Mouse (Mus musculus) thymus, adult 2 months (tissue): ENCODE results near the gene Prl2b1. TPM values are rescaled to one million over a fixed set of nuclear protein-coding genes. Genes with fewer than 3 reads are reported as not detected.

Experiments used
- DNase-seq: peaks from one replicate; pipeline ENCODE4 v3.0.0; 2021
- H3K27ac ChIP-seq: fragments of 200-500 bp; 2 replicates; pipeline ENCODE4 v1.5.1; 2012; ENCODE audit warnings: low read length, control low read depth; ENCODE audit not compliant: control insufficient read depth, insufficient read depth
- H3K27me3 ChIP-seq: fragments of 200-500 bp; 2 replicates; pipeline ENCODE4 v1.6.1; 2012; ENCODE audit warnings: mild to moderate bottlenecking, low read length, moderate library complexity, mixed read lengths; ENCODE audit not compliant: control insufficient read depth, insufficient read depth
- H3K36me3 ChIP-seq: fragments of 200-500 bp; 2 replicates; pipeline ENCODE4 v1.6.1; 2012; ENCODE audit warnings: mild to moderate bottlenecking, low read length, moderate library complexity; ENCODE audit not compliant: control insufficient read depth, insufficient read depth
- H3K4me1 ChIP-seq: fragments of 200-500 bp; replicated peaks from 2 replicates; pipeline ENCODE4 v1.6.1; 2012; ENCODE audit warnings: low read length; ENCODE audit not compliant: control insufficient read depth, insufficient read depth
- H3K4me3 ChIP-seq: fragments of 200-500 bp; 2 replicates; pipeline ENCODE4 v1.5.1; 2012; ENCODE audit warnings: mild to moderate bottlenecking, low read length, control low read depth, moderate library complexity; ENCODE audit not compliant: control insufficient read depth, insufficient read depth
- CTCF ChIP-seq: fragments of 200-500 bp; IDR thresholded peaks from 2 replicates; pipeline ENCODE4 v1.5.1; 2012; ENCODE audit warnings: mild to moderate bottlenecking, control low read depth, low read length, moderate library complexity, borderline replicate concordance; ENCODE audit not compliant: control insufficient read depth, poor library complexity, insufficient read depth; ENCODE audit errors: extremely low read depth
- POLR2A ChIP-seq: fragments of 200-500 bp; IDR thresholded peaks from 2 replicates; pipeline ENCODE4 v1.6.1; 2012; ENCODE audit warnings: mild to moderate bottlenecking, low read length, control low read depth, moderate library complexity; ENCODE audit not compliant: control insufficient read depth, poor library complexity, insufficient read depth; ENCODE audit errors: extremely low read depth
- WGBS: fragments of 180-500 bp; shearing (Covaris S2); methylation state at CpG from one replicate; pipeline ENCODE4 v1.1.7; 2018; 5-methylcytosine and 5-hydroxymethylcytosine counted together
- polyA plus RNA-seq: library from polyadenylated mRNA; depleted of rRNA; stranded (reverse); fragments of >200 nt; gene quantifications from 2 replicates; pipeline ENCODE4 v1.2.3, GENCODE M21; 2012; rRNA removed

Prl2b1 gene
- polyA plus RNA-seq, 1 experiment: not detected

- Histone ChIP-seq H3K27ac (no peak overlapping the region), H3K36me3 (no peaks in the 10 kb centered on the region)
Observed at GRCm38 (mm10) chr13:27334989-27335388, 55.7 kb downstream of the Prl2b1 start.

More at GRCm38 (mm10) chr13:27334989-27335388, 55.7 kb downstream of the Prl2b1 start:
- H3K4me3 ChIP-seq: no peak overlapping the region
- H3K27me3 ChIP-seq: no peaks in the 10 kb centered on the region
- TF ChIP-seq CTCF: no peak
- TF ChIP-seq POLR2A: no peak
- WGBS: 95% methylated on average over 1 of the region's 1 CpGs
- H3K4me1 ChIP-seq: no peaks in the 10 kb centered on the region
- DNase-seq: no peak

Other genes starting within 250 kb of the Prl2b1 start
- not detected in 2 replicates for gene Prl3d3, start 234.1 kb downstream of the Prl2b1 start, polyA plus RNA-seq
- not detected in 2 replicates for gene Prl3c1, start 194.2 kb downstream of the Prl2b1 start, polyA plus RNA-seq
- gene Prl3b1, start 149.0 kb downstream of the Prl2b1 start, polyA plus RNA-seq: 0.20 TPM in 1 of 2 replicates, not detected in the other
- not detected in 2 replicates for gene Prl3a1, start 131.4 kb downstream of the Prl2b1 start, polyA plus RNA-seq
- not detected in 2 replicates for gene Prl6a1, start 78.2 kb downstream of the Prl2b1 start, polyA plus RNA-seq
- gene Prl8a2, start 45.2 kb downstream of the Prl2b1 start, polyA plus RNA-seq: 0.18 TPM in 1 of 2 replicates, not detected in the other
- not detected in 2 replicates for gene Prl8a6, start 47.8 kb upstream of the Prl2b1 start, polyA plus RNA-seq
- gene Prl8a8, start 122.4 kb upstream of the Prl2b1 start, polyA plus RNA-seq: not detected in 2 replicates
- gene Prl8a9, start 173.8 kb upstream of the Prl2b1 start, polyA plus RNA-seq: not detected in 2 replicates
- not detected in 2 replicates for gene Prl8a1, start 191.3 kb upstream of the Prl2b1 start, polyA plus RNA-seq
- not detected in 2 replicates for gene Prl7b1, start 219.7 kb upstream of the Prl2b1 start, polyA plus RNA-seq